Mouse (Mus musculus): ENCODE results near the gene Olfr1494. TPM values are rescaled to one million over a fixed set of nuclear protein-coding genes. Genes with fewer than 3 reads are reported as not detected.

Gene Olfr1494
- polyA plus RNA-seq (2014; fragmentation: Nextera tagmentation; extraction: Ambion mirVana), result not detected in 2 replicates

DNA sequence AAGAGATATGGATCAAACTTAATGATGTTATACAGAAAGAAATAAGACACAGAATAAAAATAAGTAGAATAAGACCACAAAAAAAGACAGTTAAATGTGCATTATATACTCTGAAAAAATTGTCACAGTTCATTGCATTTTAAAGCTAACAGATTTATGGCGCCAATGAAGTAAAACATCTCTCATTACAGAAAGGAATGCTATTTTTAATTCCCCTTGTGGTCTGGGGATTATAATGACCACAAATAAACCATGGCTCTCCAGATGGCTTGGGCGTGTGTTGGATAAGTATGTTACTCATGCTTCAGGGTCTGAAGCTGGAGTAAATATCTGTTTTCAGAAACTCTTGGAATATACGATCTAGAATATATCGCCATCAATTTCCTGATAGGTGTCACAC is at the start of gene Olfr1494:
Gene Olfr1494, plus strand, starts transcription at position 301 of the 400 bp plus-strand sequence.
- no peaks in the 10 kb centered on the region for H3K27me3 ChIP-seq (ENCODE audit: control insufficient read depth, insufficient read depth, low read length)
- no peaks in the 10 kb centered on the region for H3K36me3 ChIP-seq (ENCODE audit: control insufficient read depth, insufficient read depth, low read length)
- H3K4me1 ChIP-seq (ENCODE audit: control insufficient read depth, insufficient read depth, low read length), result no peaks in the 10 kb centered on the region
- no peak within 1 kb of the TSS for H3K4me3 ChIP-seq (ENCODE audit: low read length)
- no peaks in the 10 kb centered on the region for H3K9me3 ChIP-seq (ENCODE audit: control insufficient read depth, low read length)
- H3K9ac ChIP-seq (ENCODE audit: low read depth, low read length), result no peak within 1 kb of the TSS
- WGBS, result 75% methylated on average over 4 of the region's 4 CpGs
- no peak within 1 kb of the TSS for H3K27ac ChIP-seq (ENCODE audit: low read depth, low read length)
- no peak for ATAC-seq (ENCODE audit: low FRiP score, low TSS enrichment)
- no peak within 1 kb of the TSS for H3K4me2 ChIP-seq (replicated peaks; ENCODE audit: low read depth, low read length)

DNA sequence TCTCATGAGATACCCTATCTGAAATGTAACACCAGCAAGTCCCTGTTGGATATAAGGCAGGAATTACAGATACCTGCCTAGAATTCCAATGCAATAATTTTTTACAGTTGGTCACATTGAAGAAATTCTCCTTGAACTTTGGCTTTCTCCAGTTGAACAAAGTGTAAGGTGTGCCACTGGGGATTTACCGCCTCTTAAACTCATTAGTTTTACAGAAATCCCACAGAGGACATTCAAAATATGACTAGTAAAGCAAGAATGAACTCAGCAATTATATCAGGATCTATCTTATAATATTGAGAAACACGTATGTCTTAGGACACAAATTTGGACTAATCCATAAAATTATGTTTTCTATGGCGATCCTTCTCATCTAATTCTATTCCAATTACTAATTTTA is 42.6 kb upstream of the Olfr1494 start, which contains the start of gene Olfr1491:
Gene Olfr1491, plus strand, starts transcription at position 301 of the 400 bp plus-strand sequence.
- Histone ChIP-seq H3K4me3 (ENCODE audit: low read length) (no peak within 1 kb of the TSS), H3K36me3 (ENCODE audit: control insufficient read depth, insufficient read depth, low read length) (no peaks in the 10 kb centered on the region), H3K27ac (ENCODE audit: low read depth, low read length) (no peak within 1 kb of the TSS), H3K4me2 (replicated peaks; ENCODE audit: low read depth, low read length) (no peak within 1 kb of the TSS), H3K4me1 (ENCODE audit: control insufficient read depth, insufficient read depth, low read length) (no peaks in the 10 kb centered on the region), H3K9ac (ENCODE audit: low read depth, low read length) (no peak within 1 kb of the TSS), H3K9me3 (ENCODE audit: control insufficient read depth, low read length) (no peaks in the 10 kb centered on the region), H3K27me3 (ENCODE audit: control insufficient read depth, insufficient read depth, low read length) (no peaks in the 10 kb centered on the region)
- WGBS, result 77% methylated on average over 3 of the region's 3 CpGs
- ATAC-seq (ENCODE audit: low FRiP score, low TSS enrichment), result no peak

DNA sequence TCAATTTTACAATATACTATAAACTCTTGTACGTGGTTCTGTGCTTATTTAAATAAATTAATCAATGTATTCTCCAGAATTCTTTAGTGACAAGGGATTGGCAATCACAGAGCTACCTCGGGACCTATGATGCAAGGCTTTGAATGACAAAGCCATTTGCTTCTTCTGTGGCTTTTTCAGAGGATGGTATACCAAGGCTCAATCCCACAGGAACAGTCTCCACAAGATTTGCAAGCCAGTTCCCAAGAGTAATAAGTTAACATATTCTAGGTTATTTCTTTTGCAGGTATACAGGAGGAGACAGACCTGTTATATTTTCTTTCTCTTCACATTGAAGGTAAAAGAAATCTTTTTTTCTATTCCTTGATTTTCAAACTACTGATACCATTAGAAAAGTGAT is 16.6 kb upstream of the Olfr1494 start, which contains the start of gene Olfr1493-ps1:
Gene Olfr1493-ps1, plus strand, starts transcription at position 301 of the 400 bp plus-strand sequence.
- H3K4me2 ChIP-seq (replicated peaks; ENCODE audit: low read depth, low read length), result no peak within 1 kb of the TSS

DNA sequence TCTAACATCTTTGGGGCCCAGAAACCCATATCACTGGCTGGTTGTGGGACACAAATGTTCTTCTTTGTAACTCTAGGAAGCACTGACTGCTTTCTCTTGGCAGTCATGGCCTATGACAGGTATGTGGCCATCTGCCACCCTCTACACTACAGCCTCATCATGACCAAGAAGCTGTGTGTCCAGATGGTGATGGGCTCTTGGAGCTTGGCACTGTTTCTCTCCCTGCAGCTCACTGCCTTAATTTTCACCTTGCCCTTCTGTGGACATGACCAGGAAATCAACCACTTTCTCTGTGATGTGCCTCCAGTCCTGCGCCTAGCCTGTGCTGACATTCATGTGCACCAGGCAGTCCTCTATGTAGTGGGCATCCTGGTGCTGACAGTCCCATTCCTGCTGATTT is 9.8 kb downstream of the Olfr1494 start:
- ATAC-seq (ENCODE audit: low FRiP score, low TSS enrichment), result no peak
- Histone ChIP-seq H3K27ac (ENCODE audit: low read depth, low read length) (no peak overlapping the region), H3K4me3 (ENCODE audit: low read length) (no peak overlapping the region), H3K9me3 (ENCODE audit: control insufficient read depth, low read length) (no peaks in the 10 kb centered on the region), H3K4me2 (replicated peaks; ENCODE audit: low read depth, low read length) (no peak overlapping the region), H3K36me3 (ENCODE audit: control insufficient read depth, insufficient read depth, low read length) (no peaks in the 10 kb centered on the region), H3K4me1 (ENCODE audit: control insufficient read depth, insufficient read depth, low read length) (no peaks in the 10 kb centered on the region), H3K9ac (ENCODE audit: low read depth, low read length) (no peak overlapping the region), H3K27me3 (ENCODE audit: control insufficient read depth, insufficient read depth, low read length) (no peaks in the 10 kb centered on the region)
- 89% methylated on average over 1 of the region's 1 CpGs for WGBS

More for the DNA sequence above, 16.6 kb upstream of the Olfr1494 start, which contains the start of gene Olfr1493-ps1:
- no peaks in the 10 kb centered on the region for H3K27me3 ChIP-seq (ENCODE audit: control insufficient read depth, insufficient read depth, low read length)
- no peak for ATAC-seq (ENCODE audit: low FRiP score, low TSS enrichment)
- no peak within 1 kb of the TSS for H3K4me3 ChIP-seq (ENCODE audit: low read length)
- WGBS, result 61% methylated on average over 2 of the region's 2 CpGs
- no peak within 1 kb of the TSS for H3K9ac ChIP-seq (ENCODE audit: low read depth, low read length)
- H3K27ac ChIP-seq (ENCODE audit: low read depth, low read length), result no peak within 1 kb of the TSS
- H3K9me3 ChIP-seq (ENCODE audit: control insufficient read depth, low read length), result no peaks in the 10 kb centered on the region
- no peaks in the 10 kb centered on the region for H3K4me1 ChIP-seq (ENCODE audit: control insufficient read depth, insufficient read depth, low read length)
- H3K36me3 ChIP-seq (ENCODE audit: control insufficient read depth, insufficient read depth, low read length), result no peaks in the 10 kb centered on the region

DNA sequence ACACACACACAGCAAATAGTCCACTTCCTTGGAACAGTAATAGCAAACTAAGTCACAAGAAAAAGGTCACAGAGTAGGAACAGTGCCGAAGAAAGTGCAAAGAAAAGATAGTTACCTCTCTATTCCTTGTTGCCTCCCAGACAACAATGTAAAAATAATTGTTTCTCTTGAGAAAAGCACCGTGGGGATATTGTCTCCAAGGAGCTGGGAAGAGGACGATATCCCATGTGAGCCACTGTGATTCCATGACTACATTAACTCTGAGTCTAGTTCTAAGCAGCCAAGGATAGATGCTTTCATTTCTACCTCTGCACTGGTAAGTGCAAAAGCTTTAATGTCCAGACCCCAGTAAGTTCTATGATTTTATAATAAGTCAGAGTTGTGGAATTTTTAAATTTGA is 24.8 kb downstream of the Olfr1494 start, which contains the start of gene Olfr1495:
Gene Olfr1495, plus strand, starts transcription at position 301 of the 400 bp plus-strand sequence.
- 83% methylated on average over 3 of the region's 3 CpGs for WGBS
- no peak within 1 kb of the TSS for H3K4me3 ChIP-seq (ENCODE audit: low read length)
- H3K27me3 ChIP-seq (ENCODE audit: control insufficient read depth, insufficient read depth, low read length), result no peaks in the 10 kb centered on the region
- H3K4me1 ChIP-seq (ENCODE audit: control insufficient read depth, insufficient read depth, low read length), result no peaks in the 10 kb centered on the region
- no peak within 1 kb of the TSS for H3K27ac ChIP-seq (ENCODE audit: low read depth, low read length)
- no peak within 1 kb of the TSS for H3K9ac ChIP-seq (ENCODE audit: low read depth, low read length)
- H3K36me3 ChIP-seq (ENCODE audit: control insufficient read depth, insufficient read depth, low read length), result no peaks in the 10 kb centered on the region
- no peak within 1 kb of the TSS for H3K4me2 ChIP-seq (replicated peaks; ENCODE audit: low read depth, low read length)
- H3K9me3 ChIP-seq (ENCODE audit: control insufficient read depth, low read length), result no peaks in the 10 kb centered on the region
- ATAC-seq (ENCODE audit: low FRiP score, low TSS enrichment), result no peak

DNA sequence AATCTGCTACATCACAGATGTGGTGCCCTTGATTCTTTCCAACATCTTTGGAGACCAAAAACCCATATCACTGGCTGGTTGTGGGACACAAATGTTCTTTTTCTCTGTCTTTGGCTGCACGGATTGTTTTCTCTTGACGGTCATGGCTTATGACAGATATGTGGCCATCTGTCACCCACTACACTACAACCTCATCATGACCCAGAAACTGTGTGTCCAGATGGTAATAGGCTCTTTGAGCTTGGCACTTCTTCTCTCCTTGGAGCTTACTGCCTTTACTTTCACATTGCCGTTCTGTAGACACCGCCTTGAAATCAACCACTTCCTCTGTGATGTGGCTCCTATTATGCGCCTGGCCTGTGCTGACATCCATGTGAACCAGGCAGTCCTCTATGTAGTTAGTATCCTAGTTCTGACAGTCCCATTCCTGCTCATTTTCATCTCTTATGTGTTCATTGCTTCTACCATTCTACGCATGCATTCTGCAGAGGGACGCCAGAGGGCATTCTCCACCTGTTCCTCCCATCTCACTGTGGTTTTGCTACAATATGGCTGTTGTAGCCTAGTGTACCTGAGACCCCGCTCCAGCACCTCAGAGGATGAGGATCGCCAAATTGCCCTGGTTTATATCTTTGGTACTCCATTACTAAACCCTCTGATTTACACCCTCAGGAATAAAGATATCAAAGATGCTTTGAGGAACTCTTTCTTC is 29.2 kb downstream of the Olfr1494 start:
- no peaks in the 10 kb centered on the region for H3K4me1 ChIP-seq (ENCODE audit: control insufficient read depth, insufficient read depth, low read length)
- H3K4me2 ChIP-seq (replicated peaks; ENCODE audit: low read depth, low read length), result no peak overlapping the region
- no peak overlapping the region for H3K9ac ChIP-seq (ENCODE audit: low read depth, low read length)
- H3K27ac ChIP-seq (ENCODE audit: low read depth, low read length), result no peak overlapping the region
- 89% methylated on average over 9 of the region's 9 CpGs for WGBS
- no peak overlapping the region for H3K4me3 ChIP-seq (ENCODE audit: low read length)
- H3K27me3 ChIP-seq (ENCODE audit: control insufficient read depth, insufficient read depth, low read length), result no peaks in the 10 kb centered on the region
- no peaks in the 10 kb centered on the region for H3K36me3 ChIP-seq (ENCODE audit: control insufficient read depth, insufficient read depth, low read length)
- no peaks in the 10 kb centered on the region for H3K9me3 ChIP-seq (ENCODE audit: control insufficient read depth, low read length)
- ATAC-seq (ENCODE audit: low FRiP score, low TSS enrichment), result no peak

DNA sequence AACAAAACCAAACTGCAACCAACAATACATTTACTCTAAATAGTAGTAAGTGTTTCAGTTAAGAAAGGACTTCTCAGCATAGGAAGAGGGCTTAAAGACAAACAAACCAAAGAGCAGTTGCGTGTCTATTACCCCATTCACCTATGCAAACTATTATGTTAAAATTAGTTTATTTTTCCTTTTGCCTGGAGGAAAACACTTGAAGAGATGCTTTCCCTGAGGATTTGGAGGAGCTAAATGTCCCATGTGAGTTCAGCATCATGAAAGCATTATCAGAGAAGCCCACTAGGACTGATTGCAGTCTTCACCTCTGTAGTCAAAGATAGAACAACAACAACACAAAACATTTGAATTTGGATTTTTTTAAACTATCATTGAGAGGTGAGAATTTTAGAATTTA is 38.0 kb downstream of the Olfr1494 start, which contains the start of gene Olfr1496:
Gene Olfr1496, plus strand, starts transcription at position 301 of the 400 bp plus-strand sequence.
- H3K27ac ChIP-seq (ENCODE audit: low read depth, low read length), result no peak within 1 kb of the TSS
- no peaks in the 10 kb centered on the region for H3K27me3 ChIP-seq (ENCODE audit: control insufficient read depth, insufficient read depth, low read length)
- H3K9ac ChIP-seq (ENCODE audit: low read depth, low read length), result no peak within 1 kb of the TSS
- WGBS, result 91% methylated on average over 1 of the region's 1 CpGs
- H3K4me3 ChIP-seq (ENCODE audit: low read length), result no peak within 1 kb of the TSS
- no peak within 1 kb of the TSS for H3K4me2 ChIP-seq (replicated peaks; ENCODE audit: low read depth, low read length)
- no peak for ATAC-seq (ENCODE audit: low FRiP score, low TSS enrichment)
- H3K4me1 ChIP-seq (ENCODE audit: control insufficient read depth, insufficient read depth, low read length), result no peaks in the 10 kb centered on the region
- no peaks in the 10 kb centered on the region for H3K36me3 ChIP-seq (ENCODE audit: control insufficient read depth, insufficient read depth, low read length)
- no peaks in the 10 kb centered on the region for H3K9me3 ChIP-seq (ENCODE audit: control insufficient read depth, low read length)

DNA sequence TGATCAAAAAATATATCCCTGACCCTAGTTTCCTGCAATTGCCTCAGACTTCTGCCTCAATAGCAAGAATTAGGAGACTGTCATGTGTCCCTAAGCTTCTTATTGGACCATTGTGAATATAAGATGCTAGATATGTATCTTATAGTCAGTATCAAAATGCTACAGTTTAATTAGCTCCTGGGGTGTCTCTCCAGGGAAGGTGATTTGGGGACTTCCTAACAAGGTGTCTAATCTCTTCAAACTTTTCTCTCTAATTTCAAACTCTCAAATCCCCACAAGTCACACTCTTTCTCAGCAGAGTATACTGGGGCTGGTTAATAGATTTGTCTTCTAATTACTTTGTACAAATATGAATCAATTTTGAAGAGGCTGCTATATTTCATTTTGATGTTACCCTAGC is 58.6 kb downstream of the Olfr1494 start, which contains the start of gene Olfr1497:
Gene Olfr1497, minus strand, starts transcription at position 101 of the 400 bp plus-strand sequence.
- Histone ChIP-seq H3K4me2 (replicated peaks; ENCODE audit: low read depth, low read length) (no peak within 1 kb of the TSS), H3K9ac (ENCODE audit: low read depth, low read length) (no peak within 1 kb of the TSS), H3K27me3 (ENCODE audit: control insufficient read depth, insufficient read depth, low read length) (no peaks in the 10 kb centered on the region), H3K9me3 (ENCODE audit: control insufficient read depth, low read length) (no peaks in the 10 kb centered on the region), H3K27ac (ENCODE audit: low read depth, low read length) (no peak within 1 kb of the TSS), H3K36me3 (ENCODE audit: control insufficient read depth, insufficient read depth, low read length) (no peaks in the 10 kb centered on the region), H3K4me3 (ENCODE audit: low read length) (no peak within 1 kb of the TSS), H3K4me1 (ENCODE audit: control insufficient read depth, insufficient read depth, low read length) (no peaks in the 10 kb centered on the region)
- ATAC-seq (ENCODE audit: low FRiP score, low TSS enrichment), result no peak
